Mouse (Mus musculus): ENCODE results near the gene Mroh2a. TPM values are rescaled to one million over a fixed set of nuclear protein-coding genes. Genes with fewer than 3 reads are reported as not detected.

The Mroh2a gene
- 0.54 and 0.61 TPM in 2 replicates for polyA plus RNA-seq (2015; fragmentation: Nextera tagmentation; extraction: Ambion mirVana)

GRCm38 (mm10) chr1:88226670-88227379 lies at the start of gene Mroh2a:
Mroh2a (plus strand) TSS chr1:88226986.
- no peak within 1 kb of the TSS for H3K4me3 ChIP-seq (ENCODE audit: low read depth, low read length)
- ATAC-seq (ENCODE audit: low read depth): peak; percentile 19; the same call in 1 of the 2 replicates
- no peaks in the 10 kb centered on the region for H3K27me3 ChIP-seq (ENCODE audit: control insufficient read depth, insufficient read depth, low read depth, low read length)
- peaks cover 33% of the 10 kb centered on the region for H3K9me3 ChIP-seq (replicated peaks; ENCODE audit: control insufficient read depth, low read length)
- H3K9ac ChIP-seq (ENCODE audit: low read depth, low read length): no peak within 1 kb of the TSS
- no peak within 1 kb of the TSS for H3K27ac ChIP-seq (ENCODE audit: low read length)
- no peak within 1 kb of the TSS for H3K4me2 ChIP-seq (ENCODE audit: low read depth, low read length)
- no peaks in the 10 kb centered on the region for H3K4me1 ChIP-seq (ENCODE audit: control insufficient read depth, low read depth, low read length)
- no peaks in the 10 kb centered on the region for H3K36me3 ChIP-seq (ENCODE audit: control insufficient read depth, insufficient read depth)
- 36% methylated on average over 5 of the region's 5 CpGs for WGBS (ENCODE audit: insufficient replicate concordance)

GRCm38 (mm10) chr1:88179657-88180056 lies 47.1 kb upstream of the Mroh2a start:
- Histone ChIP-seq H3K4me1 (ENCODE audit: control insufficient read depth, low read depth, low read length) (no peaks in the 10 kb centered on the region), H3K4me3 (ENCODE audit: low read depth, low read length) (no peak overlapping the region), H3K36me3 (ENCODE audit: control insufficient read depth, insufficient read depth) (no peaks in the 10 kb centered on the region; the same call in 1 of the 2 replicates), H3K9ac (ENCODE audit: low read depth, low read length) (no peak overlapping the region), H3K27ac (ENCODE audit: low read length) (no peak overlapping the region), H3K27me3 (ENCODE audit: control insufficient read depth, insufficient read depth, low read depth, low read length) (no peaks in the 10 kb centered on the region), H3K9me3 (replicated peaks; ENCODE audit: control insufficient read depth, low read length) (peaks cover 6% of the 10 kb centered on the region), H3K4me2 (ENCODE audit: low read depth, low read length) (no peak overlapping the region)
- peak; percentile 55; the same call in 1 of the 2 replicates for ATAC-seq (ENCODE audit: low read depth)
- WGBS (ENCODE audit: insufficient replicate concordance): 70% methylated on average over 1 of the region's 1 CpGs

GRCm38 (mm10) chr1:88186325-88186935 lies 40.4 kb upstream of the Mroh2a start:
- Histone ChIP-seq H3K27ac (ENCODE audit: low read length) (no peak overlapping the region), H3K4me3 (ENCODE audit: low read depth, low read length) (no peak overlapping the region), H3K4me1 (ENCODE audit: control insufficient read depth, low read depth, low read length) (no peaks in the 10 kb centered on the region), H3K9me3 (replicated peaks; ENCODE audit: control insufficient read depth, low read length) (no peaks in the 10 kb centered on the region), H3K4me2 (ENCODE audit: low read depth, low read length) (no peak overlapping the region), H3K9ac (ENCODE audit: low read depth, low read length) (no peak overlapping the region), H3K27me3 (ENCODE audit: control insufficient read depth, insufficient read depth, low read depth, low read length) (no peaks in the 10 kb centered on the region), H3K36me3 (ENCODE audit: control insufficient read depth, insufficient read depth) (no peaks in the 10 kb centered on the region)
- no peak for ATAC-seq (ENCODE audit: low read depth)
- 62% methylated on average over 5 of the region's 5 CpGs for WGBS (ENCODE audit: insufficient replicate concordance)

- no peaks in the 10 kb centered on the region for H3K4me1 ChIP-seq (ENCODE audit: control insufficient read depth, low read depth, low read length)
- H3K4me3 ChIP-seq (ENCODE audit: low read depth, low read length): no peak overlapping the region
- no peaks in the 10 kb centered on the region for H3K27me3 ChIP-seq (ENCODE audit: control insufficient read depth, insufficient read depth, low read depth, low read length)
- H3K27ac ChIP-seq (ENCODE audit: low read length): no peak overlapping the region
- no peak overlapping the region for H3K4me2 ChIP-seq (ENCODE audit: low read depth, low read length)
- no peaks in the 10 kb centered on the region for H3K9me3 ChIP-seq (replicated peaks; ENCODE audit: control insufficient read depth, low read length)
- ATAC-seq (ENCODE audit: low read depth): no peak
- H3K36me3 ChIP-seq (ENCODE audit: control insufficient read depth, insufficient read depth): no peaks in the 10 kb centered on the region
- H3K9ac ChIP-seq (ENCODE audit: low read depth, low read length): no peak overlapping the region
- WGBS (ENCODE audit: insufficient replicate concordance): 53% methylated on average over 3 of the region's 3 CpGs
These were observed 34.6 kb upstream of the Mroh2a start for GRCm38 (mm10) chr1:88192136-88192535.

GRCm38 (mm10) chr1:88195687-88196086 lies 31.1 kb upstream of the Mroh2a start:
- 70% methylated on average over 1 of the region's 1 CpGs for WGBS (ENCODE audit: insufficient replicate concordance)
- Histone ChIP-seq H3K36me3 (ENCODE audit: control insufficient read depth, insufficient read depth) (no peaks in the 10 kb centered on the region), H3K4me2 (ENCODE audit: low read depth, low read length) (no peak overlapping the region), H3K4me1 (ENCODE audit: control insufficient read depth, low read depth, low read length) (no peaks in the 10 kb centered on the region), H3K27me3 (ENCODE audit: control insufficient read depth, insufficient read depth, low read depth, low read length) (no peaks in the 10 kb centered on the region), H3K9ac (ENCODE audit: low read depth, low read length) (no peak overlapping the region), H3K4me3 (ENCODE audit: low read depth, low read length) (no peak overlapping the region), H3K27ac (ENCODE audit: low read length) (no peak overlapping the region), H3K9me3 (replicated peaks; ENCODE audit: control insufficient read depth, low read length) (no peaks in the 10 kb centered on the region)
- no peak for ATAC-seq (ENCODE audit: low read depth)

GRCm38 (mm10) chr1:88197443-88197842 lies 29.3 kb upstream of the Mroh2a start:
- Histone ChIP-seq H3K4me1 (ENCODE audit: control insufficient read depth, low read depth, low read length) (no peaks in the 10 kb centered on the region), H3K27me3 (ENCODE audit: control insufficient read depth, insufficient read depth, low read depth, low read length) (no peaks in the 10 kb centered on the region), H3K9ac (ENCODE audit: low read depth, low read length) (no peak overlapping the region), H3K4me2 (ENCODE audit: low read depth, low read length) (no peak overlapping the region), H3K36me3 (ENCODE audit: control insufficient read depth, insufficient read depth) (no peaks in the 10 kb centered on the region), H3K9me3 (replicated peaks; ENCODE audit: control insufficient read depth, low read length) (no peaks in the 10 kb centered on the region), H3K27ac (ENCODE audit: low read length) (no peak overlapping the region), H3K4me3 (ENCODE audit: low read depth, low read length) (no peak overlapping the region)
- WGBS (ENCODE audit: insufficient replicate concordance): 43% methylated on average over 3 of the region's 3 CpGs
- no peak for ATAC-seq (ENCODE audit: low read depth)

- H3K4me1 ChIP-seq (ENCODE audit: control insufficient read depth, low read depth, low read length): no peaks in the 10 kb centered on the region; the same call in 1 of the 2 replicates
- no peak overlapping the region for H3K9ac ChIP-seq (ENCODE audit: low read depth, low read length)
- H3K4me3 ChIP-seq (ENCODE audit: low read depth, low read length): no peak overlapping the region
- no peak for ATAC-seq (ENCODE audit: low read depth)
- H3K27ac ChIP-seq (ENCODE audit: low read length): no peak overlapping the region
- no peak overlapping the region for H3K4me2 ChIP-seq (ENCODE audit: low read depth, low read length)
- no peaks in the 10 kb centered on the region for H3K36me3 ChIP-seq (ENCODE audit: control insufficient read depth, insufficient read depth)
- no peaks in the 10 kb centered on the region for H3K9me3 ChIP-seq (replicated peaks; ENCODE audit: control insufficient read depth, low read length)
- H3K27me3 ChIP-seq (ENCODE audit: control insufficient read depth, insufficient read depth, low read depth, low read length): no peaks in the 10 kb centered on the region
- WGBS (ENCODE audit: insufficient replicate concordance): 59% methylated on average over 2 of the region's 2 CpGs
These were observed 26.8 kb upstream of the Mroh2a start for GRCm38 (mm10) chr1:88199996-88200395.

- Histone ChIP-seq H3K9ac (ENCODE audit: low read depth, low read length) (no peak within 1 kb of the TSS), H3K36me3 (ENCODE audit: control insufficient read depth, insufficient read depth) (no peaks in the 10 kb centered on the region), H3K27ac (ENCODE audit: low read length) (no peak within 1 kb of the TSS), H3K27me3 (ENCODE audit: control insufficient read depth, insufficient read depth, low read depth, low read length) (no peaks in the 10 kb centered on the region), H3K4me2 (ENCODE audit: low read depth, low read length) (no peak within 1 kb of the TSS), H3K9me3 (replicated peaks; ENCODE audit: control insufficient read depth, low read length) (no peaks in the 10 kb centered on the region), H3K4me1 (ENCODE audit: control insufficient read depth, low read depth, low read length) (no peaks in the 10 kb centered on the region; the same call in 1 of the 2 replicates), H3K4me3 (ENCODE audit: low read depth, low read length) (no peak within 1 kb of the TSS)
- ATAC-seq (ENCODE audit: low read depth): no peak
- WGBS (ENCODE audit: insufficient replicate concordance): 60% methylated on average over 7 of the region's 7 CpGs
These were observed 26.3 kb upstream of the Mroh2a start, which contains the start of gene Ugt1a2 for GRCm38 (mm10) chr1:88200456-88200855. Ugt1a2 (plus strand) TSS chr1:88200601.

- H3K9ac ChIP-seq (ENCODE audit: low read depth, low read length): peak within 1 kb of the TSS; percentile 77
- H3K27ac ChIP-seq (ENCODE audit: low read length): peak within 1 kb of the TSS; percentile 95
- peak; percentile 86 for ATAC-seq (ENCODE audit: low read depth)
- no peaks in the 10 kb centered on the region for H3K36me3 ChIP-seq (ENCODE audit: control insufficient read depth, insufficient read depth)
- 5% methylated on average over 62 of the region's 62 CpGs for WGBS (ENCODE audit: insufficient replicate concordance)
- H3K27me3 ChIP-seq (ENCODE audit: control insufficient read depth, insufficient read depth, low read depth, low read length): no peaks in the 10 kb centered on the region
- peak within 1 kb of the TSS; percentile 63 for H3K4me2 ChIP-seq (ENCODE audit: low read depth, low read length)
- H3K4me1 ChIP-seq (ENCODE audit: control insufficient read depth, low read depth, low read length): peaks cover 18% of the 10 kb centered on the region
- peak within 1 kb of the TSS; percentile 67 for H3K4me3 ChIP-seq (ENCODE audit: low read depth, low read length)
- H3K9me3 ChIP-seq (replicated peaks; ENCODE audit: control insufficient read depth, low read length): no peaks in the 10 kb centered on the region
These were observed 21.4 kb upstream of the Mroh2a start, which contains the start of gene Dnajb3 for GRCm38 (mm10) chr1:88205294-88205922. Dnajb3 (minus strand) TSS chr1:88205782.

Data from liver, embryonic 16.5 days (tissue).